8 mouse cellular contexts compared by ENCODE assay signal in the genomic region with DNA sequence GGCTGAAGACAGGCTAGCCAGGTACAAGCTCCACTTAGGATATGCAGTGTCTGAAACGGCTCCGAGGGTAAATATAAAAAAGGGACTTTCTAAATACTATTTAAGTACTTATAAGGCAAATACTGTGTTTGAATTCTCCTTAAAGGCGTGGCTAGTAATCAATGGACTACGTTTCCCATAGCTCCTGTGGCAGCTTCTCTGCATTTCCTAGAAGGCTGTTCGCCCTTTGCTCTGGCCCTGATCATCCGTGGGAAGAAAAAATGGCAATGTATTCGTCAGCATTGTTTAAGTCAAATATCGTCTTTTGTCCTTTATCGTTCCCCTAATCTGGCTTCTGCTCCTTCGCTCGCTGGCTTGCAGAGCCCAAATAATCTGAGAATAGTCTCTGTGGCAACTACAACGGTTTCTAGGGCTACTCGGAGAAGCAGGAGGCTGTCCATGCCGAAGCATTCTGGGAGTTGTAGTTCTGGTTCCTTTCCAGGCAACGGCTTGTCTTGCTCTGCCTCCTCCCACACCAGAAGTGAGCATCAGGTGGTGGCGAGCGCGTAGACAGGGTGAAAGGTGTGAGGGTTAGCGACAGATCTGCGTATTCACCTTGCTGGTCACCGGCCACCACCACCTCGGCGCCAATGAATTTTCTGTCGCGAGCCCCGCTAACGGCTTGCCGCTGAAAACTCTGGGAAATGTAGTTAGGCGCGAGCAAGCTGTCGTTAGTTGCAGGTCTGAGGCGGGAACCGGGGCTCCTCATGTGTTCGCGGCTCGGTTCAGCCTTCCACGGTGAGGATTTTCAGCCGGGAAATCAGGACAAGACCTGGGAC. TPM values are rescaled to one million over a fixed set of nuclear protein-coding genes. Genes with fewer than 3 reads are reported as not detected.
DNase-seq lines count a peak whose midpoint lies in the region; ATAC-seq and TF ChIP-seq lines count a peak whose summit lies in the region.

No protein-coding gene starts in this region.

- TF ChIP-seq POLR2A in thymus, adult 2 months (IDR thresholded peaks at IDR 0.05; ENCODE audit: control insufficient read depth, extremely low read depth, insufficient read depth, low read length, poor library complexity), result peak; percentile 25; the same call in 1 of the 2 replicates

- peak; percentile 88 for DNase-seq in MN1 (ENCODE audit: low spot score)
- peak; percentile 80 for DNase-seq in cerebellum, adult 8-10 months
- peak; percentile 84 for DNase-seq in forelimb bud, embryonic 11.5 days (ENCODE audit: low read depth, low spot score)
- DNase-seq in hindbrain, embryonic 10.5 days (ENCODE audit: low spot score), result peak; percentile 85
- DNase-seq in layer of hippocampus, adult 9-10 months (ENCODE audit: low spot score), result peak; percentile 85
- DNase-seq in ovary, adult 18-20 months (ENCODE audit: low spot score), result peak; percentile 44
- peak; percentile 71 for DNase-seq in thymus, adult 2 months

- no peaks in the 10 kb centered on the region for H3K9me3 ChIP-seq in hindbrain, embryonic 10.5 days
- H3K9me3 ChIP-seq in lung, embryonic 15.5 days, result no peaks in the 10 kb centered on the region

- peak; percentile 39; the same call in 1 of the 2 replicates for TF ChIP-seq CTCF in thymus, adult 2 months (IDR thresholded peaks at IDR 0.05; ENCODE audit: borderline replicate concordance, control insufficient read depth, extremely low read depth, insufficient read depth, low read length, poor library complexity)

- H3K4me1 ChIP-seq in hindbrain, embryonic 10.5 days (replicated peaks), result peaks cover 9% of the 10 kb centered on the region
- H3K4me1 ChIP-seq in lung, embryonic 15.5 days, result peaks cover 6% of the 10 kb centered on the region; the same call in 1 of the 2 replicates
- H3K4me1 ChIP-seq in thymus, adult 2 months (replicated peaks; ENCODE audit: control insufficient read depth, insufficient read depth, low read length), result peaks cover 5% of the 10 kb centered on the region

- ATAC-seq in lung, embryonic 15.5 days (ENCODE audit: borderline replicate concordance, extremely low read depth, low FRiP score, low TSS enrichment), result peak; percentile 85; the same call in 1 of the 2 replicates

- WGBS in hindbrain, embryonic 10.5 days, result 4% methylated on average over 38 of the region's 38 CpGs
- WGBS in lung, embryonic 15.5 days, result 2% methylated on average over 38 of the region's 38 CpGs
- WGBS in thymus, adult 2 months, result 1% methylated on average over 38 of the region's 38 CpGs

- no peaks in the 10 kb centered on the region for H3K27me3 ChIP-seq in hindbrain, embryonic 10.5 days (ENCODE audit: insufficient read depth, poor library complexity, severe bottlenecking)
- H3K27me3 ChIP-seq in lung, embryonic 15.5 days, result no peaks in the 10 kb centered on the region
- no peaks in the 10 kb centered on the region for H3K27me3 ChIP-seq in thymus, adult 2 months (ENCODE audit: control insufficient read depth, insufficient read depth, low read length)

- H3K36me3 ChIP-seq in hindbrain, embryonic 10.5 days, result peaks cover 6% of the 10 kb centered on the region
- H3K36me3 ChIP-seq in lung, embryonic 15.5 days, result no peaks in the 10 kb centered on the region
- no peaks in the 10 kb centered on the region for H3K36me3 ChIP-seq in thymus, adult 2 months (ENCODE audit: control insufficient read depth, insufficient read depth, low read length)

- peak overlapping the region; percentile 71 for H3K4me3 ChIP-seq in hindbrain, embryonic 10.5 days
- H3K4me3 ChIP-seq in lung, embryonic 15.5 days, result peak overlapping the region; percentile 54
- H3K4me3 ChIP-seq in thymus, adult 2 months (ENCODE audit: control insufficient read depth, insufficient read depth, low read length), result peak overlapping the region; percentile 96

- peak overlapping the region; percentile 87 for H3K4me2 ChIP-seq in lung, embryonic 15.5 days

- H3K27ac ChIP-seq in hindbrain, embryonic 10.5 days, result peak overlapping the region; percentile 90
- no peak overlapping the region for H3K27ac ChIP-seq in lung, embryonic 15.5 days
- no peak overlapping the region for H3K27ac ChIP-seq in thymus, adult 2 months (ENCODE audit: control insufficient read depth, insufficient read depth, low read length)

- peak overlapping the region; percentile 51 for H3K9ac ChIP-seq in lung, embryonic 15.5 days

RNA-seq across cellular contexts. Expression of a gene that starts 10.9 kb away (rescaled TPM):
- polyA plus RNA-seq in hindbrain, embryonic 10.5 days (2016; fragmentation: Nextera tagmentation; extraction: Ambion mirVana), result 106 and 124 TPM in 2 replicates
- 84.6 and 87.1 TPM in 2 replicates for polyA plus RNA-seq in lung, embryonic 15.5 days (2015; fragmentation: Nextera tagmentation; extraction: Ambion mirVana)
- 7.7 and 9.4 TPM in 2 replicates for polyA plus RNA-seq in thymus, adult 2 months (2012; rRNA removed)

RNA-seq across cellular contexts. Expression of a gene that starts 34.2 kb away (rescaled TPM):
- 294 and 365 TPM in 2 replicates for polyA plus RNA-seq in hindbrain, embryonic 10.5 days (2016; fragmentation: Nextera tagmentation; extraction: Ambion mirVana)
- polyA plus RNA-seq in lung, embryonic 15.5 days (2015; fragmentation: Nextera tagmentation; extraction: Ambion mirVana), result 291 and 292 TPM in 2 replicates
- 181 and 214 TPM in 2 replicates for polyA plus RNA-seq in thymus, adult 2 months (2012; rRNA removed)

RNA-seq across cellular contexts. Expression of a gene that starts 35.9 kb away (rescaled TPM):
- polyA plus RNA-seq in hindbrain, embryonic 10.5 days (2016; fragmentation: Nextera tagmentation; extraction: Ambion mirVana), result 72.0 and 73.0 TPM in 2 replicates
- polyA plus RNA-seq in lung, embryonic 15.5 days (2015; fragmentation: Nextera tagmentation; extraction: Ambion mirVana), result 12.1 and 13.5 TPM in 2 replicates
- polyA plus RNA-seq in thymus, adult 2 months (2012; rRNA removed), result 0.22 and 0.66 TPM in 2 replicates

RNA-seq across cellular contexts. Expression of a gene that starts 47.6 kb away (rescaled TPM):
- 0.09 and 0.38 TPM in 2 replicates for polyA plus RNA-seq in hindbrain, embryonic 10.5 days (2016; fragmentation: Nextera tagmentation; extraction: Ambion mirVana)
- polyA plus RNA-seq in lung, embryonic 15.5 days (2015; fragmentation: Nextera tagmentation; extraction: Ambion mirVana), result 4.7 and 5.1 TPM in 2 replicates
- polyA plus RNA-seq in thymus, adult 2 months (2012; rRNA removed), result 3.8 and 9.4 TPM in 2 replicates
